Mouse (Mus musculus): ENCODE data around the gene C2cd2.
"Not testable (repeated sequence)": the region's sequence is repeated elsewhere in the genome, so short reads cannot be mapped to it uniquely, and the experiment has no call there.

The C2cd2 gene

GRCm38 (mm10) chr16:97946993-97947392, 15.4 kb downstream of the C2cd2 start:
- not testable (repeated sequence) for DNase-seq (ENCODE audit: low spot score)

GRCm38 (mm10) chr16:97941844-97942243, 20.6 kb downstream of the C2cd2 start:
- no peak for DNase-seq (ENCODE audit: low spot score)

GRCm38 (mm10) chr16:97940471-97940973, 21.9 kb downstream of the C2cd2 start:
- DNase-seq (ENCODE audit: low spot score) = no peak

- no peak for DNase-seq (ENCODE audit: low spot score)
Measured at GRCm38 (mm10) chr16:97935815-97936214, 26.6 kb downstream of the C2cd2 start.

GRCm38 (mm10) chr16:97930231-97930630, 32.2 kb downstream of the C2cd2 start:
- DNase-seq (ENCODE audit: low spot score) = no peak

- no peak for DNase-seq (ENCODE audit: low spot score)
Measured at GRCm38 (mm10) chr16:97929520-97929919, 32.9 kb downstream of the C2cd2 start.

GRCm38 (mm10) chr16:97927331-97927938, 35.0 kb downstream of the C2cd2 start:
- DNase-seq (ENCODE audit: low spot score) = no peak

GRCm38 (mm10) chr16:97926381-97926780, 36.0 kb downstream of the C2cd2 start:
- no peak for DNase-seq (ENCODE audit: low spot score)

GRCm38 (mm10) chr16:97925760-97926159, 36.6 kb downstream of the C2cd2 start:
- no peak for DNase-seq (ENCODE audit: low spot score)

- DNase-seq (ENCODE audit: low spot score) = no peak
Measured at GRCm38 (mm10) chr16:97923700-97924099, 38.7 kb downstream of the C2cd2 start.

- DNase-seq (ENCODE audit: low spot score) = no peak
Measured at GRCm38 (mm10) chr16:97922779-97923126, 39.6 kb downstream of the C2cd2 start.

GRCm38 (mm10) chr16:97921961-97922778, 40.2 kb downstream of the C2cd2 start:
- peak; percentile 87 for DNase-seq (ENCODE audit: low spot score)

- no peak for DNase-seq (ENCODE audit: low spot score)
Measured at GRCm38 (mm10) chr16:97920621-97921020, 41.8 kb downstream of the C2cd2 start.

GRCm38 (mm10) chr16:97919793-97920192, 42.6 kb downstream of the C2cd2 start:
- no peak for DNase-seq (ENCODE audit: low spot score)

- no peak for DNase-seq (ENCODE audit: low spot score)
Measured at GRCm38 (mm10) chr16:97912873-97913272, 49.5 kb downstream of the C2cd2 start.

- no peak for DNase-seq (ENCODE audit: low spot score)
Measured at GRCm38 (mm10) chr16:97909356-97909755, 53.0 kb downstream of the C2cd2 start.

- DNase-seq (ENCODE audit: low spot score) = no peak
Measured at GRCm38 (mm10) chr16:97907496-97907895, 54.9 kb downstream of the C2cd2 start.

GRCm38 (mm10) chr16:97906337-97906736, 56.1 kb downstream of the C2cd2 start:
- DNase-seq (ENCODE audit: low spot score) = no peak

GRCm38 (mm10) chr16:97905449-97905991, 56.9 kb downstream of the C2cd2 start:
- no peak for DNase-seq (ENCODE audit: low spot score)

- DNase-seq (ENCODE audit: low spot score) = no peak
Measured at GRCm38 (mm10) chr16:97904035-97904434, 58.4 kb downstream of the C2cd2 start.

- DNase-seq (ENCODE audit: low spot score) = no peak
Measured at GRCm38 (mm10) chr16:97897346-97898024, 64.9 kb downstream of the C2cd2 start.

GRCm38 (mm10) chr16:97887762-97888161, 74.6 kb downstream of the C2cd2 start:
- DNase-seq (ENCODE audit: low spot score) = no peak

GRCm38 (mm10) chr16:97883696-97884095, 78.7 kb downstream of the C2cd2 start:
- DNase-seq (ENCODE audit: low spot score) = no peak

Data from layer of hippocampus, adult 11-12 months (tissue).